Mouse (Mus musculus) adrenal gland, adult 10 weeks (tissue): Measurements from ENCODE around the gene Map3k11. TPM values are rescaled to one million over a fixed set of nuclear protein-coding genes. Genes with fewer than 3 reads are reported as not detected.

ENCODE experiments used
- polyA plus RNA-seq: library from polyadenylated mRNA; stranded (reverse); fragments of 350-450 nt; fragmentation: Illumina TruSeq; extraction: RNeasy Lipid Tissue Mini Kit (QIAGEN cat#74804); gene quantifications from one replicate; pipeline ENCODE4 v1.2.3, GENCODE M21; 2014; ENCODE audit warnings: low read depth, low replicate concordance

Map3k11 gene
- polyA plus RNA-seq: 2.2 TPM

DNA sequence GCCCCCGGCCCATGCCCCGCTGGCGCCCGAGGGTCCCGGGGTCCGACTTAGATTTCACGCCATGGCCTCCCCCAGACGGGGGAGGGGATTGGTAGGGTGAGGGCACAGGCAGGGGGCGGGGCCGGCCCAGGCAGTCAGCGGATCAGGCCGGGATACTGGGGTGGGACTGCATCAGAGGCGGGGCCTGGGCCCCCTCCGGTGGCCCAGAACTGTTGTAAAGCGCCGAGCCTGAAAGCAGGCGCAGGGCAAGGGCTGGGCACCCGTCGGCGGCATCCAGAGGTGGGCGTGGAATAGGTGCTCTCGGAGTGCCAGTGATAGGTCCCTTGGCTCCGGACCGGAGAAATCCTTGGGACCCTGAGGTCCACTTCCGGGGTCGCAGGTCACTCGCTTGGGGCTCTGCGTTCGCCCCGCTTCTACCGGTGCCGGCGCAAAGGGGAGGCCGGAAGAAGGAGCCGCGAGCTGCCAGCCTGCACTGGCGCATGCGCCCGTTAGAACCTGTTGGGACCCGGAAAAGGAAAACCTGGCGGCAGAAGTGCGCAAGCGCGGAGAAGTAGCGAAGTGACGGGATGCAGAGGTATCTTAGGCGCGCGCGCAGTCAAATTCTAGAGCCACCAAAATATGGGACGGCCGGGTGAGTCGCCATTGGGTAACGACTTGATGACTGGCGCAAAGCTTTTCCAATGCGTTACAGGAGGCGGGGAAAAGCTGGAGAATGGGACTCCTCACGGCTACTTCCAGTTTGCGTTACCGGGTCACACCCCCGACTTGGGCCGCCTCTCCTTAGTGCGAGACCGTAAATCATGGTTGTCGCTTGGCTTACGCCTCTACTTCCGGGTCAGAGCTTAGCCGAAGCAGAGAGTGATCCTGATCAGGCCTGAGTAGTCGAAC lies at the start of gene Map3k11, which contains the start of gene Pcnx3:
Gene Map3k11, plus strand, starts transcription at position 543 of the 888 bp plus-strand sequence.
Gene Pcnx3, minus strand, starts transcription at position 709 of the 888 bp plus-strand sequence.

DNA sequence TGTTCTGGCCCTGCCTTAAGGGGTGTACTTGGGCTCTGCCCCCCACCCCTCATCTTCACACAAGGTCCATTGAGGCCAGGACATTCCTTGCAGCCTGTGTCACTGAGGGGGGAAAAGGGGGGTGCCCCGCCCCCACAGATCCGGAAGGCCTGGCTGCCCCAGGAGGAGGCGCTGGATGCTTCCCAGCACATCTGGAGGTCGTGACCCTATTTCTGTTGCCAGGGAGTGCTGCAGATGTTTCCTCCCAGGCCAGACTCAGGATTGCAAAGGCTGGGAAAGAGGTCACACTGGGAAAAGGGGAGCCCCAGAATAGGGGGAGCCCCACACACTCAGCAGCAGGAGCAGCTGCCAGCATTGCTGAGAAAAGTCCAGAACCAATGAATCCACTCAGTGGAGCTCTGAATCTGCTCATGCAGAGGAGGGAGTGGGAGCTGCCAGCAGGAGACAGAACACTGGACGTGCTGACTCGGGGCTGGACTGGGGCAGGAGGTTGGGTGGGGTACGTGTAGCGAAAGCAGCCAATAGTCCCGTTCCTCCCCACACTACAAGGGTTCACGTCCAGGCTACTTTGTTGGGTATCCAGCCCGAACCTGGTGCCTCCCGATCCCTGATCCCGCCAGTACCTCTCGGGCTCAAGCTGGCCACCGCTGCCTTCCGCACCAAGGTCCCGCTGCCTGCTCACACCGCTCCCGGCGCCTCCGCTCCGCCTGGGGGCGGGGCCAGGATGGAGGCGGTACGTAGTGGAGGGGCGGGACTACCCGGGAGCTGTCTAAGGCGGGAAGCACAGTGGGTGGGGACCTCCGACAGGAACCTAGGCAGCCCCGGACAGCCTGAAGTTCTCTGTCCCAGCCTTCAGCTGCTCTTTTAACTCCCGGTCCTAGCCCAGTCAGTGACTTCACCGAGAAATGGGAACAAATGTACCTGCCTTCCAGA lies 25.3 kb upstream of the Map3k11 start, which contains the start of gene Sipa1:
Gene Sipa1, minus strand, starts transcription at position 727 of the 933 bp plus-strand sequence.

GRCm38 (mm10) chr19:5704163-5704800 lies 15.7 kb downstream of the Map3k11 start, which contains the start of gene Kcnk7:
TSS of gene Kcnk7 (plus strand) at chr19:5704367.

DNA sequence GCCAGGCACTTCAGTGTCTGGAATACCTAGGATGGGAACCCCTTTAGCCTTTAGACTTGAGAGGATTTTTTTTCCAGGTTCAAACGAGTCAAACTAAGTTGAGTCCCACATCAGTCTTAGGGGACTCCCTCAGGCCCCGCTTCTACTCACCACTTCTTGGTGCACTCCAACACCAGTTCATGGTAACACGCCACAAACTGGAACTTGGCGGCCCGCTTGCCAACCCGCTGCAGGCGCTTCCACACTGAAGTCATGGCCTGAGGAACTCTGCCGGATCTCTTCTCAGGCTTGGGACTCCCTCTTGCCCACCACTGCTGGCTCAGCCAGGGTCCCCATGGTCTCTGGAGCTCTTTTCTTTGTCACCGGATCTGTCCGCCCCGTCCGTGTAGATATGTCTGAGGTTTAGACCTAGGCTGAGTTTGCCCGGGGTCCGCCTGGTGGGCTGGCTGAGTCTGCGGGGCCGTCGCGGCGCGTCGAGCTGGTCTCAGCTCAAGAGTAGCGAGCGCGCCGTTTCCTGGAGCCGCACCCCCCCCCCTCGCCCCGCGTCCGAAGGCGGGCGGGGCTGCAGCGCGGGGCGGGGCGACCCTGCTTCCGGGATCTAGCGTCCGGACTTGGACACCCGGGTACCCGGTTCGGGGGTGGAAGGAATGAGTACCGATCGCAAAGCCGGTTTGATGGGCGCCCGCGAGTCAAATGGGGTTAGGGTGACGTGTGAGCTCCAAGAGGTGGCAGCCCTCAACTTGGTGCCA lies 37.4 kb downstream of the Map3k11 start, which contains the start of gene Ehbp1l1:
Gene Ehbp1l1, minus strand, starts transcription at position 551 of the 749 bp plus-strand sequence.

DNA sequence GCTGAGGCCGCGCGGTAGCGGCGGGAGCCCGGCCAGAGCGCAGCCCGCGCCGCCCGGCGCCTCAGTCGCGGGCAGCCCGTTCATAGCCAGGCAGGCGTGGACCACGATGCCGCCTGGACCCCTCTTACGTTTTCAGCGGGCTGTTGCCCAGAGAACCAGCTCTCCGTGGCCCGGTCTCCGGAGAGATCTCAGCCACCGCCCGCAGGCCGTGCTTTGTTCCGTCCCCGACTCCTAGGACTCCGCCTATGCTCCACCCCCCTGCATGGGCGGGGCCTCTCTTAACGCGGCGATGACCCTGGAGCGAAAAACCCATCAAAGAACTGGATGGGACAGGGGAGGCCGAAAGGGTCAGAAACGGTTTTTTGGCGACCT lies 40.9 kb downstream of the Map3k11 start, which contains the start of gene Fam89b:
Gene Fam89b, minus strand, starts transcription at position 210 of the 372 bp plus-strand sequence.

GRCm38 (mm10) chr19:5740320-5741317 lies 52.1 kb downstream of the Map3k11 start, which contains the start of gene Ltbp3:
TSS of gene Ltbp3 (plus strand) at chr19:5740904.

Other genes with a start within 250 kb of the Map3k11 start
- gene Fosl1, start 241.2 kb upstream of the Map3k11 start, polyA plus RNA-seq: not detected
- 1.0 TPM for gene Ccdc85b, start 230.8 kb upstream of the Map3k11 start, polyA plus RNA-seq
- gene Fibp, start 228.1 kb upstream of the Map3k11 start, polyA plus RNA-seq: 6.2 TPM
- gene Ctsw, start 220.2 kb upstream of the Map3k11 start, polyA plus RNA-seq: not detected
- 1.3 TPM for gene Efemp2, start 214.8 kb upstream of the Map3k11 start, polyA plus RNA-seq
- gene Mus81, start 200.3 kb upstream of the Map3k11 start, polyA plus RNA-seq: 2.1 TPM
- 227 TPM for gene Cfl1, start 198.3 kb upstream of the Map3k11 start, polyA plus RNA-seq
- gene 1700020D05Rik, start 185.0 kb upstream of the Map3k11 start, polyA plus RNA-seq: not detected
- 0.58 TPM for gene Snx32, start 178.2 kb upstream of the Map3k11 start, polyA plus RNA-seq
- gene Ovol1, start 128.1 kb upstream of the Map3k11 start, polyA plus RNA-seq: not detected
- gene Ap5b1, start 120.7 kb upstream of the Map3k11 start, polyA plus RNA-seq: not detected
- gene Rnaseh2c, start 86.9 kb upstream of the Map3k11 start, polyA plus RNA-seq: 1.9 TPM
- gene Kat5, start 78.5 kb upstream of the Map3k11 start, polyA plus RNA-seq: 29.7 TPM
- gene Rela, start 51.3 kb upstream of the Map3k11 start, polyA plus RNA-seq: 2.9 TPM
- gene Sipa1, start 25.0 kb upstream of the Map3k11 start, polyA plus RNA-seq: 1.3 TPM
- 0.70 TPM for gene Pcnx3, start 166 bp downstream of the Map3k11 start, polyA plus RNA-seq
- not detected for gene Kcnk7, start 15.6 kb downstream of the Map3k11 start, polyA plus RNA-seq
- 3.7 TPM for gene Ehbp1l1, start 37.6 kb downstream of the Map3k11 start, polyA plus RNA-seq
- gene Fam89b, start 40.9 kb downstream of the Map3k11 start, polyA plus RNA-seq: not detected
- gene Ltbp3, start 52.2 kb downstream of the Map3k11 start, polyA plus RNA-seq: 17.7 TPM
- gene Scyl1, start 82.7 kb downstream of the Map3k11 start, polyA plus RNA-seq: 1.6 TPM
- gene Frmd8, start 186.5 kb downstream of the Map3k11 start, polyA plus RNA-seq: 4.1 TPM
- 3.4 TPM for gene Slc25a45, start 189.1 kb downstream of the Map3k11 start, polyA plus RNA-seq
- not detected for gene Tigd3, start 205.4 kb downstream of the Map3k11 start, polyA plus RNA-seq
- 8.1 TPM for gene Dpf2, start 224.3 kb downstream of the Map3k11 start, polyA plus RNA-seq
- 1.7 TPM for gene Cdc42ep2, start 236.1 kb downstream of the Map3k11 start, polyA plus RNA-seq